Mouse (Mus musculus): ENCODE measurements around the gene Srm.

DNA sequence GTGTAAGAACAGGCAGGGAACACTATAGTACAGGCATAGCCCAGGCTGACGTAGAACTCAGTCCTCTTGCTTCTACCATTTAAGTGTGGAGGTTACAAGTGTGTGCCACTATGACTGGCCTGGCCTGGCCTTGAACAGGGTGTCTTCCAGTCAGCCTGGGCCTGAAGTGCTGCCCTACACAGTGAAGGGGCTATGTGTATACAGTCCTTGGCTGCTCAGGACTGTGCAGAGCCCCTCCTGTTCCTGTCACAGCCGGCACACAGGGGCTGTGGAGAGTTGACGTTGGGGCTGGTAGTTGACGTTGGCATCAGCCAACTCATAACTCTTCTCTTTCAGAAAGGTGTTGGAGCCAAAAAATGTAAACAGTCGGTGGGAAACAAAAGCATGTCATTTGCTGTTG, 9.9 kb upstream of the Srm start:
- TF ChIP-seq CTCF (IDR thresholded peaks at IDR 0.05; ENCODE audit: extremely low read depth, insufficient read length, insufficient replicate concordance, low read depth, low read length): no peak
- TF ChIP-seq POLR2A (IDR thresholded peaks at IDR 0.05; ENCODE audit: low read depth, low read length): no peak

All from small intestine, adult 2 months (tissue).